Mouse (Mus musculus): ENCODE data around the gene Tom1l1.

Gene Tom1l1

DNA sequence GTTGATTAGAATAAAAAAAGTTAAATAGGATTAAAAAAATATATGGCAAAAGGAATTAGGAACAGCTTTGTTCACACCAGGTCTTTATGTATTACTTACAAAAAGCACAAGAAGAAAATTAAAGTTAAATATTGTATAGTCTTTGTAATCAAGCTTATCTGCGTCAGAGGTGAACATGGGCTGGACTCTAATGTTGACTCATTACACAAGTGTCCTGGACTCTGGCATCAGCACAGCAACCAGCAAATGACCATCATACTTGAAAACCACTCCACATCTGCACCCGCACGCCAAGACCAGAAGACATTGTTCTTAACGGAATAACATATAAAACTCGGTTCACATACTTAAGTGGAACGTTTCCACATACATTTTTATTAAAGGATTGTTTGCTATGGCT lies 20.8 kb downstream of the Tom1l1 start:
- DNase-seq = no peak

GRCm38 (mm10) chr11:90666916-90667315 lies 21.2 kb downstream of the Tom1l1 start:
- no peak for DNase-seq

DNA sequence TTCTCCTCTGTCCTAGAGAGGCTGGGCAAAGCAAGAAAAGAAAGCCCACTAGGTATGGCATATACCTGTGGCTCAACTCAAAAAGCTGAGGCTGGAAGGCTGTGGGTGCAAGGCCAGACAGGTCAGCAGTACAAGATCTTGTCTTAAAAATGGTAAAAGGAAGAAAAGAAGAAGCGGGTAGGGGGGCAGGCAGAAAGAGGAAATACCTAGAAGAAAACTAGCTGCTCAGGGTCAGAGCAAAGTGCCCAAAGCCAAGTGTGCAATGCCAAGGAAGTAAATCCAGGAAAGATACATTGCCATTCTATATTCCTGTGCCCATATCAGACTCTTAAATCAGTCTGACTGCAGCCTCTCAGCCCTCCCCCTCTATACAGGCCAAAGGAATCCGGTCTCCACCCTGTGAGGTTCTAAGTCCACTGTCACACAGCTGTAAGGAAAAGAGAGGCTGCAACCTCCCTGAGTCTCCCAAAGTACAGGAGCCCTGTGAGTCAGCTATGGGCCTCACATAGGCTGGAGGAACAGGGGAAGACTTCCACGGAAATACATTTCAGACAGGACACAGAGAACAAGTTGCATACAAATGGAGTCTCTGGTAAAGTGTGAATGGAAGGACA lies 21.9 kb downstream of the Tom1l1 start:
- no peak for DNase-seq

GRCm38 (mm10) chr11:90665161-90665560 lies 23.0 kb downstream of the Tom1l1 start:
- no peak for DNase-seq

DNA sequence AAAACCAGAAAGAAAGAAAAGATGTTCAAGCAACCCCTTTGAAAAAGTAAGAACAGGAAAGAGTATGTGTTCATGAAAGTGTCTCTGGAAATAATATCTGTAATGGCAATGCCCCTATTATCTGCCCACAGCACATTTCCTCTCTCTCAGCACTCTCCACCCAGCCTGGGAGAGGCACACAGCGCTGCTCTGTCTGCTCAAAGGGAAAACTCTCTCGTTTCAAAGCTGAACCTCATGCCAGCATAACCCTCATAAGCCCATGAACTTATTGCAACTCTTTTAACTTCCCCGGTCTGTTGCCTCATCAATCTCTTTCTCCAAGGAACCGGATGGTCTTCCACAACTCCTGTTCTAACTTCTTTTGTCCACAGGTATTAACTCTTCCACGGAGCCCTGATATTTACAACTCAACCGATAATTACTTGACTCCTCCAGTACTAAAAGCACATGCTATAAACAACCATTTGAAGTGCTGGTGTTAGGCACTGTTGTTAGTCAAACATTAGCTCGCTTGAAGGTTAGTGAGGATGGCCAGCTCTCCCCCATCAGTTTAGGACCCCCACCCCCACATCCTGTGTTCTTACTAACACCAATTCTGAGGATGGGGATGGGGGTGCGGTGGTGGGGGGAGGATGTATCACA lies 23.7 kb downstream of the Tom1l1 start:
- no peak for DNase-seq

DNA sequence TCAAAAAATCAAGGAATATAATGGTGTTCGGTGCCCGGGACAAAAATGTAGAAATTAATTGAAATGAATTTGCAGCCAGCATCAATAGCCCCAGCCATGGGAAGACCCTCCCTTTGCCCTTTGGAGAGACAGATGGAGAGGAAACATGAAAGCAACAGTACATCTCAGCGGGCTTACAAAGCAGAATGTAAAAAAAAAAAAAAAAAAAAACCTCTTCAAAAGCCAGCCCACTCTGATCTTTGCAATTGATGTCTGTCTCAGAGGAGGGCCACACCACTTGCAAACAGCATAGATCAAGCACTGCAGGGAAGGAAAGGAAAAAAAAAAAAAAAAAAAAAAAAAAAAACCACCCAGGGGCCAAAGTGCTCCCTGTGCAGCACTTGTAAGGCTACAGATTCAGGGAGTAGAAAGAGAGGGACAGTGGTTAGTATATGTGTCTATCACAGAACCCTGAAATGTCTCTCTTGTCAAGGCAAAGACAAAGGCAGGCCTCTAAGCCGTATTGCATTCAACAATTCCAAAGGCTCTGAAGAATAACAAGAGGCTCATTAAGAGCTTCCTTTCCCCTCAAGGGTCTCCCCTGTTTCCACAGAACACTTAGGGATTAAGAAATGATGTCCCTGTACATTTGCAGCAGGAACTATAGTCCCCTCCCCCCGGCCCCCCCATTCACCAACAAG lies 24.4 kb downstream of the Tom1l1 start:
- DNase-seq = no peak

DNA sequence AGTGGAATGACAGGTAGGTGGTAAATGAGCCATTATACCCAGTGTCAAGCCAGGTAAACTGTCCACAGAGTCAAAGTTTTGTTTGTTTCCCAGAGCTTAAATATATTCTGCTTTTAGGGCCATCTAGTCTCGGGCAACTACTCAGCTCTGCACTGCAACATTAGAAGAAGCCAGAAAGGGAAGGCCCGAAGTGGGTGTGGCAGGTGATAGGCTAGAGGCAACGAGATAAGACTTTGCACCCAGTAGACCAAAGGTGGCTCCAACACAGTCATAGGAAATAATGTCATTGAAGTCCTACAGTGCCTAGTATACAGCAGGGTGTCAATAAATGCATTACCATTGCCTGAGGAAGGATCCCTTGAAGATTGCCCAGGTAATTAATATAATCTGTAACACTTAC lies 25.1 kb downstream of the Tom1l1 start:
- no peak for DNase-seq

DNA sequence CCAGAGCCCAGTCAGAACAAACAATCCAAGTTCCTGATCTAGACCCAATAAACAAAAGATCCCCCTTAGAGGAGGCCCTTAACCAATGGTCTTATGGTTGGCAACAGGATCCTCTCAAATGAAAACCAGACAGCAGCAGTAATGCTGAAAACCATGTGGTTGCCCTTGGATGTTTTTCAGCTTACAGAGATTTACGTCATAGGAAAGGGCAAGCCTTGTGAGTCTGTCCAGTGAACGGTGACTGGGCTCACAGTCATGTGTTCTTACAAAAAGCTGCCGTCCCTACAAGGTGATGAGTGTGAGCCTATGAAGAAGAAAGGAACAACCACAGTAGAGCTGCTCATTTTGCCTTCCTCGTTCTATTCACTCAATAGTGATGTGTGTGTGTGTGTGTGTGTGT lies 27.5 kb downstream of the Tom1l1 start:
- DNase-seq = no peak

GRCm38 (mm10) chr11:90657527-90657926 lies 30.6 kb downstream of the Tom1l1 start:
- no peak for DNase-seq

DNA sequence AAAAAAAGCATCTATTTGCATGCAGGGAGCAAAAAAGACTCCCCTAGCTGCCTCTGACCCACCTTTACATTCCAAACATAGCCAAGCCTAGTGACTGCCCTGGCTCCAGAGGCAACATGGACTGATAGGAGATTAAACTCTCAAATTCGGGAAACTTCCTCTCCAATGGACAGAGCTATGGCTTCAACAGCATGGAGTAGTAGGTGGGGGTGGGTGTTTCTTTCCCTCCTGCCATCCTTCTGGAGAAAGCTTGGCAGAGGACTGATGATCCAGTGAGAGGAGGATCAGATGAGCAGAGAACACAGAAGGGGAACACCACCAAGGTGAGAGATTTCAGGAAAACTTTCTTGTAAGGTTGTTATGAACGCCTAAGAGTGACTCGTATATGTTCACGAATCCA lies 35.6 kb downstream of the Tom1l1 start:
- DNase-seq = no peak

GRCm38 (mm10) chr11:90650231-90650885 lies 37.8 kb downstream of the Tom1l1 start:
- DNase-seq = no peak

GRCm38 (mm10) chr11:90649777-90650176 lies 38.4 kb downstream of the Tom1l1 start:
- DNase-seq = no peak

- no peak for DNase-seq
Measured at GRCm38 (mm10) chr11:90638312-90638830, 49.8 kb downstream of the Tom1l1 start.

- DNase-seq = peak; percentile 91 to 93
Measured at GRCm38 (mm10) chr11:90637440-90638311, 50.5 kb downstream of the Tom1l1 start, which contains the start of the genes Stxbp4 and Cox11. Gene Stxbp4 (minus strand): TSS chr11:90638084. Gene Cox11 (plus strand): TSS chr11:90638173.

GRCm38 (mm10) chr11:90634661-90635060 lies 53.5 kb downstream of the Tom1l1 start:
- DNase-seq = no peak

DNA sequence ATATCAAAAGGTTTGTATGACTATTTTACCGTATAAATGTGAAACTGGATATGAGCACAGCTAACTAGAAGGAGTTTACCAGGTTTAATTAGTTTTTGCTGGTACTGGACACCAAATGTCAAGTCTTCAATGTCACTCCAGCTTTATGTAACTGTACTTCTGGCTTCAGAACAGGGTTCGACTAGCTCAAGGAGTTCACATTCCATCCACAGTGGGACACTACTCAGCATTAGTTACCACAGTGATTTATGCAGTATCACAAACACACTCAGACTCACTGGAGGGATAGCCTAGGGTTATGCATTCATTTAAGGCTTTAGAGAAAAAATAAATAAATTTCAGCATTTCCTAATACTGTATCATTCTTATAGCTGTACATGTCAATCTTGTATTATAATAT lies 55.7 kb downstream of the Tom1l1 start:
- no peak for DNase-seq

GRCm38 (mm10) chr11:90627751-90628150 lies 60.4 kb downstream of the Tom1l1 start:
- DNase-seq = no peak

GRCm38 (mm10) chr11:90625174-90625573 lies 63.0 kb downstream of the Tom1l1 start:
- DNase-seq = no peak

GRCm38 (mm10) chr11:90623477-90623876 lies 64.7 kb downstream of the Tom1l1 start:
- DNase-seq = peak; percentile 35 to 50

DNA sequence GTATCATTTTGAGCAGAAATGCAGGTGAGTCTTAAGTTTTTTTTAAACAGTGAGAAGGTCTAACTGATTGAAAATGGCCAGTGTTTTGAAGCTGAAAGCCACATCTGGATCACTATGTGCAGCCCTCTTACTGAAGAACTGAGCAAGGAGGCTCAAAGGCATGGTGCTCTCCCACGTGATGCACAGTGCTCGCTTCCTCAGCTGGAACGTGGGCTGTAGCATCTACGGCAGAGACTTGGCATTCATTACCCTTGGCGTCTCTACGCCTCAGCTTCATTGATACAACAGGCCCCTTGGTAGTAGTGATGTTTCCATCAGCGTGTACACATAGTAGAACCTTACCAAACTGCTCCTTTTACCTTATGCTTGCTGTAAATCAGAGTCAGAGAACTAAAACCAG lies 65.7 kb downstream of the Tom1l1 start:
- no peak for DNase-seq

DNA sequence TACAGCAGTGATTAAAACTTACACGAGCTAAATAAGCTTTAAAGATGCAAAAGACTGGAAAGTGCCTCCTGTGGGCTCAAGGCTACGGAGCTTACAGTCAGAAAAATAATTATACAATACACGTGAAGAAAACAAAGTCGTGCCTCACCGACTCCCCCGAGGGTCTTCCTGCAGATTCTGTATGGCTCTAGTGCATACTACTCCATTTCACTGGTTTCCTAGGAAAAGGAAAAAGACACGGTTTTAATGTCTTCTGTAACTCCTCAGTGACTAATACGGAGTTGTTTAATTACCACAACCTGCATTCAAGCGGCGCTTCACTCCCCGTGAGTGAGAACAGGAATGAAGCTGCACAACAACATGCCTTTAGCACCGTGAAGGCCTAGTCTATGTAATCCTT lies 66.1 kb downstream of the Tom1l1 start:
- no peak for DNase-seq

DNA sequence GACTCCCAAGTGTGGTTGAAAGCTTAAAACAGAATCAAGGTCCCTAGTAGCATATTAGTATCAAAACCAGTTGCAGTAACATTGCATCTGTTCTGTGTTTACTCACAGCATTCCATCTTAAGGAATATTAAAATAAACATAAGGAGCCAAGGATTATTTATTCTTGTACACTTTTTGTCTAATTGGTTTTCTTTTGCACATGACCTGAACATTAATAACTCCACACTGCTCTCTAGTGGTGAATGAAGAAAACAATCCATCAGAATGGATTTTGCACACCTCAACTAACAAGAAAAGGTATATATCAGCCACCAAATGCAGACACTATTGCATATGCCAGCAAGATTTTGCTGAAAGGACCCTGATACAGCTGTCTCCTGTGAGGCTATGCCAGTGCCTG lies 71.7 kb downstream of the Tom1l1 start:
- DNase-seq = no peak

Measured in B cell, adult 2 months (primary cell).